Mouse (Mus musculus): ENCODE measurements around the gene Xpnpep3.
A peak's percentile ranks its signal among the peaks of the same experiment; 100 is the strongest.

GRCm38 (mm10) chr15:81461523-81461922, 61.6 kb downstream of the Xpnpep3 start:
- TF ChIP-seq CTCF (IDR thresholded peaks at IDR 0.05; ENCODE audit: low read depth), result peak; percentile 26; the same call in 1 of the 2 replicates
- TF ChIP-seq EP300 (optimal IDR thresholded peaks at IDR 0.05), result no peak
